Mouse (Mus musculus) cortical plate, adult 2 months (tissue): ENCODE measurements around the gene Fos. TPM values are rescaled to one million over a fixed set of nuclear protein-coding genes. Genes with fewer than 3 reads are reported as not detected.

Experiments used
- H3K27ac ChIP-seq: fragments of 200-500 bp; 2 replicates; pipeline ENCODE4 v1.5.1; 2012; ENCODE audit warnings: low read length, control low read depth, inconsistent platforms; ENCODE audit not compliant: insufficient read depth
- H3K4me1 ChIP-seq: fragments of 200-500 bp; 2 replicates; pipeline ENCODE4 v1.6.1; 2011; ENCODE audit warnings: low read length; ENCODE audit not compliant: control insufficient read depth, insufficient read depth
- H3K4me3 ChIP-seq: fragments of 200-500 bp; 2 replicates; pipeline ENCODE4 v1.5.1; 2011; ENCODE audit warnings: mild to moderate bottlenecking, low read length, control low read depth; ENCODE audit not compliant: insufficient read depth
- CTCF ChIP-seq: fragments of 200-500 bp; IDR thresholded peaks from 2 replicates; pipeline ENCODE4 v1.5.1; 2011; ENCODE audit warnings: mild to moderate bottlenecking, control low read depth, low read length; ENCODE audit not compliant: insufficient read depth; ENCODE audit errors: extremely low read depth
- POLR2A ChIP-seq: fragments of 200-500 bp; IDR thresholded peaks from 2 replicates; pipeline ENCODE4 v1.6.1; 2011; ENCODE audit warnings: mild to moderate bottlenecking, low read length, control low read depth; ENCODE audit not compliant: insufficient read depth; ENCODE audit errors: extremely low read depth
- polyA plus RNA-seq: library from polyadenylated mRNA; depleted of rRNA; stranded (reverse); fragments of >200 nt; gene quantifications from 2 replicates; pipeline ENCODE4 v1.2.3, GENCODE M21; 2012

The Fos gene
- polyA plus RNA-seq, 1 experiment = 41.8 TPM

GRCm38 (mm10) chr12:85474298-85475231 is 875 bp downstream of the Fos start:
- TF ChIP-seq CTCF (no peak), POLR2A (peak; percentile 45; the same call in 1 of the 2 replicates)
- H3K4me1 ChIP-seq = peaks cover 6% of the 10 kb centered on the region; the same call in 1 of the 2 replicates
- no peak overlapping the region for H3K27ac ChIP-seq
- H3K4me3 ChIP-seq = peak overlapping the region; percentile 93

DNA sequence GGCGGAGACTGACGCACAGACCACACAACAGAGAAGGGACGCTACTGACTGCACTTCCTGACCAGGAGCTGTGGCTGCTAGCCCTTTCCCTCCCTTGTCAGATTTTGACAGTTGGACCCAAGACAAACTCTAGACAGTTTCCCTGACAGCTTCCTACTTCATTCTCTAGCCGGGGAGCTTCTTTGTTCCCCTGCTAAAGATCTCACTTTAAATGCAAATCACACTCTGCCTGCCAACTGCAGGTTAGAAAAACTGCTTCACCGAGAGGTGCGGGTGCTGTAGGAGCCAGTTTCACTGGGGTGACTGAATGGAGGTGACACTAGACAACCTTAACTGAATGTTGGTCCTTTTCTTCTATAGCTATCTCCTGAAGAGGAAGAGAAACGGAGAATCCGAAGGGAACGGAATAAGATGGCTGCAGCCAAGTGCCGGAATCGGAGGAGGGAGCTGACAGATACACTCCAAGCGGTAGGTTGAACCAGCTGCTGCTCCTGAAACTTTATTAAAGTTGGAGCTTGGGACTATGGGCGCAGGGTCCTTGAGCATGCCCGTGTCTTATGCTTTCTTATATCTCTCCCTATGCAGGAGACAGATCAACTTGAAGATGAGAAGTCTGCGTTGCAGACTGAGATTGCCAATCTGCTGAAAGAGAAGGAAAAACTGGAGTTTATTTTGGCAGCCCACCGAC is 1.7 kb downstream of the Fos start:
- Histone ChIP-seq H3K4me3 (peak overlapping the region; percentile 93), H3K27ac (no peak overlapping the region), H3K4me1 (peaks cover 6% of the 10 kb centered on the region; the same call in 1 of the 2 replicates)
- TF ChIP-seq POLR2A (no peak), CTCF (no peak)

GRCm38 (mm10) chr12:85475920-85476828 is 2.5 kb downstream of the Fos start:
- no peak for TF ChIP-seq CTCF
- no peak overlapping the region for H3K27ac ChIP-seq
- peaks cover 6% of the 10 kb centered on the region; the same call in 1 of the 2 replicates for H3K4me1 ChIP-seq
- peak overlapping the region; percentile 93; the same call in 1 of the 2 replicates for H3K4me3 ChIP-seq

GRCm38 (mm10) chr12:85477219-85477618 is 3.5 kb downstream of the Fos start:
- peaks cover 6% of the 10 kb centered on the region; the same call in 1 of the 2 replicates for H3K4me1 ChIP-seq
- no peak overlapping the region for H3K27ac ChIP-seq
- TF ChIP-seq CTCF (no peak), POLR2A (no peak)
- H3K4me3 ChIP-seq = no peak overlapping the region

DNA sequence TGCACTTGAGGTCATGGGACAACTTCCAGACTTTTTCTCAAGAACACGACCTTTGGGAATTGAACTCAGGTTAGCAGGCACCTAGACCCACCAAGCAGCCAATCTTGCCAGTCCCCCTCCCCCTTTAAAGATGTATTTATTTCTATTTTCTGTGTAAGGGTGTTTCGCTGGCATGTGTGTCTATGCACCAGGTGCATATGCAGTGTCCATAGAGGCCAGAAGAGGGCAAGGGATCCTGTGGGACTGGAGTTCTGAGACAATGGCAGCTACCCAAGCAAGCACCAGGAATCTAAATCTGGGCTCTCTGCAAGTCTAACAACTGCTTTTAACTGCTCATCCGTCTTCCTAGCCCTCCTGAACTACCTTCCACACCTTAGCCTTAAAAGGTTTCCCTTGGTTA is 4.1 kb downstream of the Fos start:
- Histone ChIP-seq H3K4me1 (peaks cover 5% of the 10 kb centered on the region; the same call in 1 of the 2 replicates), H3K4me3 (no peak overlapping the region), H3K27ac (no peak overlapping the region)
- no peak for TF ChIP-seq POLR2A
- no peak for TF ChIP-seq CTCF

- TF ChIP-seq POLR2A = no peak
- TF ChIP-seq CTCF = no peak
- Histone ChIP-seq H3K27ac (no peak overlapping the region), H3K4me3 (no peak overlapping the region), H3K4me1 (peaks cover 4% of the 10 kb centered on the region; the same call in 1 of the 2 replicates)
These were observed 5.0 kb downstream of the Fos start for GRCm38 (mm10) chr12:85478696-85479095.

- H3K4me3 ChIP-seq = no peak overlapping the region
- H3K27ac ChIP-seq = no peak overlapping the region
- H3K4me1 ChIP-seq = peaks cover 4% of the 10 kb centered on the region; the same call in 1 of the 2 replicates
- no peak for TF ChIP-seq CTCF
- TF ChIP-seq POLR2A = no peak
These were observed 5.5 kb downstream of the Fos start for GRCm38 (mm10) chr12:85479190-85479589.

GRCm38 (mm10) chr12:85483155-85483554 is 9.5 kb downstream of the Fos start:
- no peak overlapping the region for H3K4me3 ChIP-seq
- no peak overlapping the region for H3K27ac ChIP-seq
- 0 out of 2 replicates have a peak, but pooled peaks have one; percentile 25 for TF ChIP-seq CTCF
- TF ChIP-seq POLR2A = no peak
- no peaks in the 10 kb centered on the region for H3K4me1 ChIP-seq

- Histone ChIP-seq H3K4me3 (no peak overlapping the region), H3K27ac (no peak overlapping the region), H3K4me1 (no peaks in the 10 kb centered on the region)
- no peak for TF ChIP-seq CTCF
- TF ChIP-seq POLR2A = no peak
These were observed 11.0 kb downstream of the Fos start for GRCm38 (mm10) chr12:85484655-85485054.
